Mouse (Mus musculus) limb, embryonic 11.5 days (tissue): Measurements from ENCODE around the gene Dok1. TPM values are rescaled to one million over a fixed set of nuclear protein-coding genes. Genes with fewer than 3 reads are reported as not detected.
A peak's percentile ranks its signal among the peaks of the same experiment; 100 is the strongest.

Source experiments
- ATAC-seq: fragments of 200-750 bp; cut with Nextera tagmentation; 2 replicates; pipeline ENCODE4 v1.8.0; 2017; ENCODE audit warnings: low read depth; ENCODE audit not compliant: insufficient number of reproducible peaks, low FRiP score, low TSS enrichment
- DNase-seq: peaks from one replicate; pipeline ENCODE4 v3.0.0-alpha.2; 2015; ENCODE audit warnings: low spot score
- H3K27ac ChIP-seq: fragments of 300-500 bp; sonication (generic); replicated peaks from 2 replicates; pipeline ENCODE4 v1.5.1; 2014; ENCODE audit warnings: low read depth, mild to moderate bottlenecking, low read length
- H3K27me3 ChIP-seq: fragments of 300-500 bp; sonication (generic); 2 replicates; pipeline ENCODE4 v1.6.1; 2014; ENCODE audit warnings: mild to moderate bottlenecking, low read length, mixed read lengths; ENCODE audit not compliant: control insufficient read depth, insufficient read depth
- H3K36me3 ChIP-seq: fragments of 300-500 bp; sonication (generic); 2 replicates; pipeline ENCODE4 v1.6.1; 2014; ENCODE audit warnings: mild to moderate bottlenecking, low read length, moderate library complexity, mixed read lengths; ENCODE audit not compliant: control insufficient read depth, insufficient read depth
- H3K4me1 ChIP-seq: fragments of 300-500 bp; sonication (generic); 2 replicates; pipeline ENCODE4 v1.6.1; 2014; ENCODE audit warnings: low read length, mixed read lengths; ENCODE audit not compliant: control insufficient read depth, insufficient read depth
- H3K4me2 ChIP-seq: fragments of 300-500 bp; sonication (generic); 2 replicates; pipeline ENCODE4 v1.6.1; 2014; ENCODE audit warnings: low read depth, mild to moderate bottlenecking, moderate library complexity; ENCODE audit not compliant: severe bottlenecking
- H3K4me3 ChIP-seq: fragments of 300-500 bp; sonication (generic); 2 replicates; pipeline ENCODE4 v1.5.1; 2014; ENCODE audit warnings: low read depth, low read length
- H3K9ac ChIP-seq: fragments of 300-500 bp; sonication (generic); 2 replicates; pipeline ENCODE4 v1.6.1; 2014; ENCODE audit warnings: mild to moderate bottlenecking, low read length
- H3K9me3 ChIP-seq: fragments of 300-500 bp; sonication (generic); 2 replicates; pipeline ENCODE4 v1.6.1; 2016; ENCODE audit warnings: low read length; ENCODE audit not compliant: control insufficient read depth
- WGBS: fragments of 180-500 bp; shearing (Covaris S2); extraction: QIAGEN DNeasy Blood & Tissue Kit; methylation state at CpG from one replicate; pipeline ENCODE4 v1.1.7; 2014; 5-methylcytosine and 5-hydroxymethylcytosine counted together
- microRNA-seq: library from miRNA; unstranded; fragments of <30 nt; microRNA quantifications from one replicate; pipeline ENCODE4, GENCODE M21; 2016
- polyA plus RNA-seq: library from polyadenylated mRNA; unstranded; fragments of >200 nt; fragmentation: Nextera tagmentation; extraction: Ambion mirVana; gene quantifications from 2 replicates; pipeline ENCODE4 v1.2.1, GENCODE M21; 2014

Dok1 gene
- polyA plus RNA-seq, 1 experiment from 2014 or later: 7.3 TPM

DNA sequence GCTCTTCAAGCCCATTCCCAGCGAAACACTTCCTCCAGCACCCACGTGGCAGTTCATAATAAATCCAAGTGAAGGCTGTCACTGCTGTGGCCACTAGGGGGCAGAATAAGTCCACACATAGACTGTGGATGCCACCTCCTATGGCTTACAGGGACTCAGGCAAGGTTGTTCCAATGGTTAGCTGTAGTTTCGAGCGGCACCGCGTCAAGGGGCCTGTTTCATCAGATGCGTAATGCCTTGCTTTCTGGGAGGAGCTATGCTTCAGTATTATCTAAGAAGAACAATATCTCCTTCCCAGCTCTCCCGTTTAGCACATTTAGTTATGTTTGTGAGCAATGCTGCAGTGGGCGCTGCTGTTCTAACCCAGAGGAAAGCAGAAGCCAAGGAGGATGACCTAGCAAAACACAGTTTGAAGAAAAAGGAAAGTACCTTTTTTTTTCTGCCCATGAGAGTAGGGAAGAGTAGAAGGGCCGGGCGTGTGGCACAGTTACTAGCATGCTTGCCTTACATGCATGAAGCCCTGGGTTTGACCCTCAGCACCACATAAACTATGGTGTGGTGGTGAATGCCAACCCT, 36.4 kb downstream of the Dok1 start:
- Histone ChIP-seq H3K27me3 (no peaks in the 10 kb centered on the region), H3K4me1 (peaks cover 7% of the 10 kb centered on the region; the same call in 1 of the 2 replicates), H3K9ac (no peak overlapping the region), H3K36me3 (no peaks in the 10 kb centered on the region), H3K27ac (no peak overlapping the region), H3K4me2 (peak overlapping the region; percentile 20; the same call in 1 of the 2 replicates), H3K9me3 (no peaks in the 10 kb centered on the region), H3K4me3 (no peak overlapping the region)
- DNase-seq (peak; percentile 93), ATAC-seq (peak; percentile 60; the same call in 1 of the 2 replicates)
- 16% methylated on average over 11 of the region's 11 CpGs for WGBS

- H3K9ac ChIP-seq: no peak overlapping the region
- H3K4me2 ChIP-seq: no peak overlapping the region
- no peak overlapping the region for H3K27ac ChIP-seq
- no peak overlapping the region for H3K4me3 ChIP-seq
- WGBS: 81% methylated on average over 7 of the region's 7 CpGs
- H3K9me3 ChIP-seq: no peaks in the 10 kb centered on the region
- DNase-seq: no peak
- no peaks in the 10 kb centered on the region for H3K36me3 ChIP-seq
- H3K4me1 ChIP-seq: peaks cover 7% of the 10 kb centered on the region; the same call in 1 of the 2 replicates
- H3K27me3 ChIP-seq: no peaks in the 10 kb centered on the region
- ATAC-seq: no peak
Observed at GRCm38 (mm10) chr6:82994372-82994771, 38.9 kb downstream of the Dok1 start.

DNA sequence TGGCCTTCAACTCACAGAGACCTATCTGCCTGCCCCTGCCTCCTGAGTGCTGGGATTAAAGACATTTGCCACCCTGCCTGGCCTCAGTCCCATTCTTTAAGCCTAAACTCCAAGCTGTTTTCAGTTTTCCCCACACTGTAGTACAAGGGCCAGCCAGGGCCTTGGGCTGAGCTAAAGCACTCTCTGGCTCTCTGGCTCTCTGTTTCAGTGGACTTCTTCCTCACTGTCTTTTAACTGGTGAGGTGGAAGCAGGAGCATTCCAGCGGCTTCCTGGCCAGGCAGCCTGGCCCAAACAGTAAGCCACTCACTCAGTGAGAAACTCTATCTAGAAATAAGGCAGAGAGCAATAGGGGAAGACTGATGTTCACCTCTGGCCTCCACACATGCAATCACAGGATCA, 39.6 kb downstream of the Dok1 start:
- peaks cover 7% of the 10 kb centered on the region; the same call in 1 of the 2 replicates for H3K4me1 ChIP-seq
- no peak overlapping the region for H3K27ac ChIP-seq
- ATAC-seq (no peak), DNase-seq (no peak)
- no peak overlapping the region for H3K9ac ChIP-seq
- no peaks in the 10 kb centered on the region for H3K9me3 ChIP-seq
- H3K4me3 ChIP-seq: no peak overlapping the region
- WGBS: 33% methylated on average over 1 of the region's 1 CpGs
- H3K36me3 ChIP-seq: no peaks in the 10 kb centered on the region
- H3K4me2 ChIP-seq: no peak overlapping the region
- no peaks in the 10 kb centered on the region for H3K27me3 ChIP-seq

DNA sequence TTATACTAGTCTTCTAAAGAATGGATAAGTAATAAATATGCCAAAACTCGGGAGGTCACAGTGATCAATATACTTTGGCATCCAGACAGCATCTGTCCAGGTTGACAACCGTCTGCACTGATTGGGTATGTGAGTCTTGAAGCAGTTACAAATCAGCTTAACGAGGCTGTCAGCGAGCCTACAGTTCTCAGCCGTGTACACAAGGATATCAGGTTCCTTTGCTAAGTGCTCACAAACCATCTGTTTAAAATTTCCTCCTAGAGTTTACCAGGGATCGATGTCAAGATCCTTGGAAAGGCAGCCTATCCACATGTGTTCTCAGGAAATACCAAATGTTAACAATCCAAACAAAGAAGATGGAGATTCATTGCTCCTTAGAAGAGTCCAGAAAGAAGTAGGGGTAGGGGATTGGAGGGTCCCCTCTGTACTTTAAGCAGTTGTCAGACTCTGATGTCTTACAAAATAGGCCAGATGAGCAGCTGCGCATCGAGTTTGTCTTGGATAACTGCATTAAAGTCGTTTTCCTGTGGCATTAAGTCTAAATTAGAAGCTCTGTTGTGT, 45.8 kb downstream of the Dok1 start:
- Histone ChIP-seq H3K4me3 (no peak overlapping the region), H3K27ac (no peak overlapping the region; the same call in 1 of the 2 replicates), H3K9ac (no peak overlapping the region), H3K9me3 (no peaks in the 10 kb centered on the region), H3K4me2 (no peak overlapping the region), H3K4me1 (peaks cover 4% of the 10 kb centered on the region), H3K36me3 (no peaks in the 10 kb centered on the region), H3K27me3 (no peaks in the 10 kb centered on the region)
- WGBS: 9% methylated on average over 9 of the region's 9 CpGs
- ATAC-seq (peak; percentile 91), DNase-seq (peak; percentile 82)

Small RNA genes within 50 kb of the gene (microRNA-seq; reads per million reads assigned to microRNA genes)
- not detected for gene Mir7040

Other genes starting within 250 kb of the Dok1 start
- 1.1 and 1.2 TPM in 2 replicates for gene Sema4f, start 93.7 kb downstream of the Dok1 start, polyA plus RNA-seq
- 0.12 and 0.27 TPM in 2 replicates for gene M1ap, start 86.6 kb downstream of the Dok1 start, polyA plus RNA-seq
- gene Loxl3, start 702 bp upstream of the Dok1 start, polyA plus RNA-seq: 10.1 and 13.7 TPM in 2 replicates
- gene Aup1, start 21.1 kb upstream of the Dok1 start, polyA plus RNA-seq: 122 and 123 TPM in 2 replicates
- 28.7 and 33.2 TPM in 2 replicates for gene Htra2, start 21.8 kb upstream of the Dok1 start, polyA plus RNA-seq
- 0.35 and 0.88 TPM in 2 replicates for gene Dqx1, start 24.4 kb upstream of the Dok1 start, polyA plus RNA-seq
- gene Tlx2, start 36.8 kb upstream of the Dok1 start, polyA plus RNA-seq: 0.13 TPM in 1 of 2 replicates, not detected in the other
- gene Pcgf1, start 44.4 kb upstream of the Dok1 start, polyA plus RNA-seq: 44.3 and 47.0 TPM in 2 replicates
- 0.81 and 2.0 TPM in 2 replicates for gene Lbx2, start 52.9 kb upstream of the Dok1 start, polyA plus RNA-seq
- 1.9 and 2.0 TPM in 2 replicates for gene Ccdc142, start 68.1 kb upstream of the Dok1 start, polyA plus RNA-seq
- 2.3 and 2.4 TPM in 2 replicates for gene Gm42688, start 68.1 kb upstream of the Dok1 start, polyA plus RNA-seq
- gene Mrpl53, start 75.6 kb upstream of the Dok1 start, polyA plus RNA-seq: 140 and 141 TPM in 2 replicates
- 34.7 and 42.1 TPM in 2 replicates for gene Mogs, start 82.0 kb upstream of the Dok1 start, polyA plus RNA-seq
- 153 and 182 TPM in 2 replicates for gene Wbp1, start 88.1 kb upstream of the Dok1 start, polyA plus RNA-seq
- gene Ino80b, start 92.0 kb upstream of the Dok1 start, polyA plus RNA-seq: 20.8 and 21.7 TPM in 2 replicates
- gene Rtkn, start 102.0 kb upstream of the Dok1 start, polyA plus RNA-seq: 29.2 and 30.5 TPM in 2 replicates
- 11.5 and 13.7 TPM in 2 replicates for gene Wdr54, start 122.9 kb upstream of the Dok1 start, polyA plus RNA-seq
- gene 1700003E16Rik, start 122.9 kb upstream of the Dok1 start, polyA plus RNA-seq: 0.58 and 1.1 TPM in 2 replicates
- gene Dctn1, start 132.4 kb upstream of the Dok1 start, polyA plus RNA-seq: 70.4 and 71.4 TPM in 2 replicates
- 0.16 and 0.47 TPM in 2 replicates for gene Slc4a5, start 186.4 kb upstream of the Dok1 start, polyA plus RNA-seq